Mouse (Mus musculus) forebrain, postnatal 0 days (tissue): ENCODE data around the gene Sema3b. TPM values are rescaled to one million over a fixed set of nuclear protein-coding genes. Genes with fewer than 3 reads are reported as not detected.
A peak's percentile ranks its signal among the peaks of the same experiment; 100 is the strongest.
"Not testable (repeated sequence)": the region's sequence is repeated elsewhere in the genome, so short reads cannot be mapped to it uniquely, and the experiment has no call there.

Experiments used
- ATAC-seq: fragments of 200-750 bp; cut with Nextera tagmentation; 2 replicates; pipeline ENCODE4 v1.8.0; 2017; ENCODE audit warnings: mild to moderate bottlenecking, moderate library complexity
- DNase-seq: peaks from one replicate; pipeline ENCODE4 v3.0.0-alpha.2; 2015
- H3K27ac ChIP-seq: fragments of 300-500 bp; sonication (generic); 2 replicates; pipeline ENCODE4 v1.5.1; 2014; ENCODE audit warnings: low read depth, mild to moderate bottlenecking, antibody characterized with exemption, low read length, moderate library complexity, mixed read lengths
- H3K27me3 ChIP-seq: fragments of 300-500 bp; sonication (generic); 2 replicates; pipeline ENCODE4 v1.6.1; 2014; ENCODE audit warnings: mild to moderate bottlenecking, low read length, mixed read lengths; ENCODE audit not compliant: insufficient read depth
- H3K36me3 ChIP-seq: fragments of 300-500 bp; sonication (generic); 2 replicates; pipeline ENCODE4 v1.6.1; 2014; ENCODE audit warnings: mild to moderate bottlenecking, moderate library complexity; ENCODE audit not compliant: insufficient read depth
- H3K4me1 ChIP-seq: fragments of 300-500 bp; sonication (generic); 2 replicates; pipeline ENCODE4 v1.6.1; 2014; ENCODE audit warnings: antibody characterized with exemption; ENCODE audit not compliant: insufficient read depth
- H3K4me2 ChIP-seq: fragments of 300-500 bp; sonication (generic); 2 replicates; pipeline ENCODE4 v1.6.1; 2014; ENCODE audit warnings: low read depth, mild to moderate bottlenecking, moderate library complexity
- H3K4me3 ChIP-seq: fragments of 300-500 bp; sonication (generic); 2 replicates; pipeline ENCODE4 v1.5.1; 2014; ENCODE audit warnings: low read depth, low read length, mixed read lengths
- H3K9ac ChIP-seq: fragments of 300-500 bp; sonication (generic); 2 replicates; pipeline ENCODE4 v1.6.1; 2014; ENCODE audit warnings: mild to moderate bottlenecking
- H3K9me3 ChIP-seq: fragments of 300-500 bp; sonication (generic); 2 replicates; pipeline ENCODE4 v1.6.1; 2016; ENCODE audit warnings: low read length
- CTCF ChIP-seq: sonication (generic); IDR thresholded peaks from 2 replicates; pipeline ENCODE4 v1.5.1; 2016; ENCODE audit warnings: antibody characterized with exemption, control low read depth, low read depth
- WGBS: fragments of 180-500 bp; shearing (Covaris S2); extraction: QIAGEN DNeasy Blood & Tissue Kit; methylation state at CpG from one replicate; pipeline ENCODE4 v1.1.7; 2014; 5-methylcytosine and 5-hydroxymethylcytosine counted together
- polyA plus RNA-seq: library from polyadenylated mRNA; unstranded; fragments of >200 nt; fragmentation: Nextera tagmentation; extraction: Ambion mirVana; gene quantifications from 2 replicates; pipeline ENCODE4 v1.2.1, GENCODE M21; 2015
- total RNA-seq: library from RNA; depleted of rRNA; stranded (reverse); fragments of >200 nt; gene quantifications from 2 replicates; pipeline ENCODE4 v1.2.3, GENCODE M21; 2014

Gene Sema3b
- total and polyA plus RNA-seq, 2 experiments from 2014 or later = 4.4 to 6.5 TPM

- H3K4me1 ChIP-seq = peaks cover 2% of the 10 kb centered on the region; the same call in 1 of the 2 replicates
- TF ChIP-seq CTCF = no peak
- H3K9me3 ChIP-seq = no peaks in the 10 kb centered on the region
- H3K27ac ChIP-seq = no peak overlapping the region
- no peak overlapping the region for H3K4me3 ChIP-seq
- ATAC-seq (no peak), DNase-seq (no peak)
- no peak overlapping the region for H3K4me2 ChIP-seq
- H3K36me3 ChIP-seq = peaks cover 34% of the 10 kb centered on the region
- WGBS = 87% methylated on average over 14 of the region's 14 CpGs
- no peak overlapping the region for H3K9ac ChIP-seq
- no peaks in the 10 kb centered on the region for H3K27me3 ChIP-seq
Measured at GRCm38 (mm10) chr9:107575579-107576356, 33.3 kb downstream of the Sema3b start.

- H3K4me3 ChIP-seq, H3K4me2 ChIP-seq, H3K9ac ChIP-seq, ATAC-seq, H3K27ac ChIP-seq, H3K27me3 ChIP-seq, H3K9me3 ChIP-seq, DNase-seq: not testable (repeated sequence)
- peaks cover 34% of the 10 kb centered on the region for H3K36me3 ChIP-seq
- peaks cover 14% of the 10 kb centered on the region for H3K4me1 ChIP-seq
- 82% methylated on average over 6 of the region's 6 CpGs for WGBS
- 0 out of 2 replicates have a peak, but pooled peaks have one; percentile 15 for TF ChIP-seq CTCF
Measured at GRCm38 (mm10) chr9:107573774-107574173, 35.3 kb downstream of the Sema3b start.

GRCm38 (mm10) chr9:107572327-107572662 is 36.7 kb downstream of the Sema3b start:
- no peak for DNase-seq
- Histone ChIP-seq H3K4me1 (peaks cover 24% of the 10 kb centered on the region), H3K36me3 (peaks cover 34% of the 10 kb centered on the region), H3K4me2 (no peak overlapping the region), H3K9me3 (no peaks in the 10 kb centered on the region), H3K27ac (no peak overlapping the region), H3K4me3 (no peak overlapping the region), H3K9ac (no peak overlapping the region), H3K27me3 (no peaks in the 10 kb centered on the region)
- ATAC-seq = no peak
- no peak for TF ChIP-seq CTCF
- WGBS = 95% methylated on average over 2 of the region's 2 CpGs

GRCm38 (mm10) chr9:107571534-107572326 is 37.3 kb downstream of the Sema3b start:
- H3K27ac ChIP-seq = no peak overlapping the region
- no peak overlapping the region for H3K4me2 ChIP-seq
- H3K4me3 ChIP-seq = no peak overlapping the region
- no peaks in the 10 kb centered on the region for H3K9me3 ChIP-seq
- ATAC-seq (no peak), DNase-seq (no peak)
- H3K27me3 ChIP-seq = no peaks in the 10 kb centered on the region
- H3K4me1 ChIP-seq = peaks cover 24% of the 10 kb centered on the region
- 93% methylated on average over 22 of the region's 22 CpGs for WGBS
- H3K9ac ChIP-seq = no peak overlapping the region
- H3K36me3 ChIP-seq = peaks cover 34% of the 10 kb centered on the region
- TF ChIP-seq CTCF = no peak

GRCm38 (mm10) chr9:107570845-107571244 is 38.2 kb downstream of the Sema3b start:
- H3K4me2 ChIP-seq = peak overlapping the region; percentile 76
- H3K4me3 ChIP-seq = 0 out of 2 replicates have a peak overlapping the region, but pooled peaks have one; percentile 63
- peaks cover 24% of the 10 kb centered on the region for H3K4me1 ChIP-seq
- ATAC-seq = no peak
- no peaks in the 10 kb centered on the region for H3K27me3 ChIP-seq
- no peaks in the 10 kb centered on the region for H3K9me3 ChIP-seq
- H3K27ac ChIP-seq = 0 out of 2 replicates have a peak overlapping the region, but pooled peaks have one; percentile 4
- peaks cover 34% of the 10 kb centered on the region for H3K36me3 ChIP-seq
- TF ChIP-seq CTCF = no peak
- 94% methylated on average over 21 of the region's 21 CpGs for WGBS
- DNase-seq = no peak
- no peak overlapping the region for H3K9ac ChIP-seq

- peaks cover 40% of the 10 kb centered on the region for H3K36me3 ChIP-seq
- peaks cover 24% of the 10 kb centered on the region for H3K4me1 ChIP-seq
- H3K27ac ChIP-seq = peak overlapping the region; percentile 89; the same call in 1 of the 2 replicates
- WGBS = 37% methylated on average over 13 of the region's 13 CpGs
- H3K4me3 ChIP-seq = peak overlapping the region; percentile 63
- TF ChIP-seq CTCF = no peak
- no peaks in the 10 kb centered on the region for H3K27me3 ChIP-seq
- peak overlapping the region; percentile 69 for H3K9ac ChIP-seq
- DNase-seq (no peak), ATAC-seq (no peak)
- peak overlapping the region; percentile 76 for H3K4me2 ChIP-seq
- H3K9me3 ChIP-seq = no peaks in the 10 kb centered on the region
Measured at GRCm38 (mm10) chr9:107570016-107570415, 39.0 kb downstream of the Sema3b start.

- Histone ChIP-seq H3K9me3 (no peaks in the 10 kb centered on the region), H3K4me3 (peak overlapping the region; percentile 63), H3K9ac (peak overlapping the region; percentile 69), H3K27me3 (no peaks in the 10 kb centered on the region), H3K4me1 (peaks cover 25% of the 10 kb centered on the region), H3K4me2 (peak overlapping the region; percentile 76), H3K36me3 (peaks cover 41% of the 10 kb centered on the region), H3K27ac (peak overlapping the region; percentile 89)
- 0 out of 2 replicates have a peak, but pooled peaks have one; percentile 23 for TF ChIP-seq CTCF
- DNase-seq (no peak), ATAC-seq (peak; percentile 17)
- WGBS = 0% methylated on average over 21 of the region's 23 CpGs
Measured at GRCm38 (mm10) chr9:107569270-107569669, 39.8 kb downstream of the Sema3b start.
